Mouse (Mus musculus) cerebellum, adult 18-20 months (tissue): Measurements from ENCODE around the gene Olfr871.
"Not testable (repeated sequence)": the region's sequence is repeated elsewhere in the genome, so short reads cannot be mapped to it uniquely, and the experiment has no call there.

Experiments used
- DNase-seq, 2 experiments: peaks; one replicate each; pipeline ENCODE4 v3.0.0; 2021

Gene Olfr871

DNA sequence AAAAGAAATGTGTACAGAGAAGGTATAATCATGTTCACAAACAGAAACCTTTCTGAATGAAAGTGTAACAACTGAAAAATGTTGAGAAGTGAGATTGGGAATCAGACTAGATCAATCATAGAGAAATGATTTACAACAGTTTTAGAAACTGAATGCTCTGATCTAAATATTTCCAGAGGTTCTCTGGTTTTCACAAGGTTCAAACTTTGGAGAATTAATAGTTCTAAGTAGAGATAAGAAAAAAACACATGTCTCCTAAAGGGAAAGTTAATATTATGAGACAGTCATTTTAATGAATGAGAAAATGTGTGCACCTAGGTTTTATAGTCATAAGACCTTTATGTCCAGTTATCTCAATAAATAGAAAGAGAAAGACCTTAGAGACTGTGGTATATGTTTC is at the start of gene Olfr871:
TSS of gene Olfr871 (plus strand) at position 301 of the 400 bp plus-strand sequence.
- DNase-seq: no peak

DNA sequence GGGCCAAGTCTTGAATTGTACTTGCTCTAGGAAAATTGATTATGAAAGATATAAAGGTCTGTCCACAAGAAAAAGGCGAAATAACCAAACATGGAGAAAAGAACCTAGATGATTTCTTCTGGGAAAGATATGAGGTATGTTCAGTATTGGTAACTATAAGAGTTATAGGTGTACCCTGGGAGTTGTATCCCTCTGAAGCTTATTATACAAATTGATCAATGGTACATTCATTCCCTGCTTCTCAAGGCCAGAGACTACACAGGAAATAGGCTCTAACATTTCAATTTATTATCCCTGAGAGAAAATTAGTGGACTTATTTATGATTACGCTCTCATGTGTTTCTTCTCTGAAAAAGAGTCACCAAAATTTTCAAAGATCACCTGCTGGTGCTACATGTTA is 38.0 kb upstream of the Olfr871 start, which contains the start of gene Olfr870:
TSS of gene Olfr870 (minus strand) at position 101 of the 400 bp plus-strand sequence.
- no peak for DNase-seq

DNA sequence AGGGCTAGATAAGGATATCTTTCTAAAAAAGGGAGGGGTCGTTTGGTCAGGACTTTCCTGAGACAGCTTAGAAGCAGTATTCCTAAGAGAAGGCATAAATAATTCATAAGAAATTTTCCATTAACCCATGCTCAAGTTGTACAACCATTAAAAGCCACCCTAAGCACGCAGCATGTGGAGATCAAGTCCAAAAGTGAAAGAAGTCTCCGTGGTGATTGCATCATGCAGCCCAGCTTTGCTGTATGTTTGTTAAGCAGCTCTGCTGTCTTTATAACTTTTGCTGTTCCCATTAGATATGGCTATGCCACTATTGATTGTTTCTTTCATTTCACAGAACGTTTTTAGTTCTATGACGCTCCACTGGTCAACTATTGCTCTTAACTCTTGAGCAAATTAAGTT is 32.5 kb upstream of the Olfr871 start:
- DNase-seq: no peak

DNA sequence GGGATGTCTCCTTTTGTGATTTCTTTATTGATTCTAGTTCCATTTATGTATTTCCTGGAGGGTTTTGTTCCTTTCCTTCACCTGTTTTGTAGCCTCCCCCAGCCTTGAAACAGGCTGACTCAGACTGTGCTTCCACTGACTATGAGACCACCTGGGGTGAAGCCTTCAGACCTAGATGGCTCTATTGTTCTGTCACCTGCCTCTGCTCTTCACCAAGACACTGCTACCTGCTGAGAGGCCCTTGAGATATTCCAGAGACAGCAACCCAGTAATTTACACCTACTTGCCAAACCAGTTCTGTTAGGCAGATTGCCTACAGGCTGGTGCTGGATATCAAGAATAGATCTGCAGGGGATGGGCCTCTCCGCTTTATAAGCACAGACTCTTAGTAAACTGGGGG is 9.9 kb upstream of the Olfr871 start:
- DNase-seq: no peak

DNA sequence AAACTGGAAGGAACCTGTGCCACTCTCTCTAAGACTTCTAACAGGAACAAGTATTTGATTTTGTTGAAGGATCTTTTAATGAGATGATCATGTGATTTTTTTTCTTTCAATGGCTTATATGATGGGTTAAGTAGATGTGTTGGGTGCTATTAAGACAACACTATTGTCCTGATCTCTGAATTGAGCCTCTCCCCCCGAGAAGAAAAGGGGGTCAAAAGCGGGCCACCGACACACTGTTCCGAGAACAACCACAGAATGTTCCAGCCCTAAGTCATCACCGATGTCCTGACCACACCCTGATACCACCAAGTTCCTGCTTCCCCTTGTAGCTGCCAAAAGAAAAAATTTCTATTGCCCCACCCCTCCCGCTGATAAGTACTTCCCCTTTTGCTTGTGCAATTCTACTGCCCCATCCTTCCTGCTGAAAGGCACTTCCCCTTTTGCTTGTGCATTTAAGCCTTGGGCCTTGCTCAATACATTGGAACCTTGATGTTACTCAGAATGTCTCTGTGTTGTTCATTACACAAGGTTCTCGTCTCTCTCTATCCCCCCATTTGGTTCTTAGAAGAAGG is 8.5 kb upstream of the Olfr871 start:
- DNase-seq: not testable (repeated sequence)

DNA sequence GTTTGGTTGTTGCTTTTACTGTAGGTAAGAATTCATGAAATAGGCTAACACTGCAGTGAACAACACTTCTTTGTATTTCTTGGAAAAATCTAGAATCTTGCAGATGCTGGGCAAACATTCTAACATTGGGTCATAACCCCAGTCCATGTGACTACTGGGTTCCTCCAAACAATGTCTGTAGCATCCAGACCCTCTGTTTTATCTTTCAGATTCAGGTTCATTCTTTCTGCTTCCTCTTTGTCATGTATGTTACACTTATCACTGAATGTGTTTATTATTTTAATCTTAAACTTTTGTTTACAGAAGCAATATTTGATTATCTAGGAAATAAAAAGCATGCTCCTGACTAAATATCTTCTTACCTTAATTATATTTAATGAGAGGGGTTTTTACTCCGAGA is 1.2 kb upstream of the Olfr871 start:
- no peak for DNase-seq

DNA sequence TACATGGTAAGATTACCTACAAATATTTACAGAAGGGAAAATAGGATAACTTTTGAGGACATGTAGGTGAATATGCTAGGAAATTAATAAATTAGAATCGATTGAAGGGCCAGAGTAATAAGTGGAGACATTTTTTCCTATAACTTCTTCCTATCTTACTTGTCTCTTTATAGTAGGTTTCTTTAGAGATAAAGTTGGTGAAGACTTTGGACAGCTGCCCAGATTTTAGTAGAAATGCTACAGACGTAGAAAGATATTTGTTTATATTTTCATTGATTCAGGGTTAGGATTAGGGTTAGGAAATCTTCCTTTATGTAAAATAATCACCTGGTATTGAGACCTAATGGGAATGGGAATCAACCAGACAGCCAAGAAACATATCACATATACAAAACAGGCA is 530 bp upstream of the Olfr871 start:
- no peak for DNase-seq

DNA sequence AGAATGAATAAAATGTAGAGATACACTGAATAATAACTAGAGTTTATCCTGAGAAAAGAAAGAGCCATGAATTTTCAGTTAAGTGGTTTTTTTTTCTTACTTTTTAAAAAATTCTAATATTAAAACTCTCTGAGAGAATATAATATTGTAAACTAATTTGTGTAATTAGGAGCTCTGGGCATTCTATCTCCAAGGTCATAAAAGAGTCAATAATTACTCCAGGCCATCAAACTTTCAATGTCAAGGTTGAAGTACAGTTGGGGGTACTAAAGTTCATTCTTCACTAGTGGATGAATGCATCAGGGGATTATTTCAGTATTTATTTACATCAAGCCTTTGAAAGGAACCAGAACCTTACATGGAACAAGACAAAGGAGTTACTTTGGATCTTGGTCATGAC is 24.8 kb downstream of the Olfr871 start, which contains the start of gene Olfr872:
TSS of gene Olfr872 (plus strand) at position 301 of the 400 bp plus-strand sequence.
- DNase-seq: no peak

DNA sequence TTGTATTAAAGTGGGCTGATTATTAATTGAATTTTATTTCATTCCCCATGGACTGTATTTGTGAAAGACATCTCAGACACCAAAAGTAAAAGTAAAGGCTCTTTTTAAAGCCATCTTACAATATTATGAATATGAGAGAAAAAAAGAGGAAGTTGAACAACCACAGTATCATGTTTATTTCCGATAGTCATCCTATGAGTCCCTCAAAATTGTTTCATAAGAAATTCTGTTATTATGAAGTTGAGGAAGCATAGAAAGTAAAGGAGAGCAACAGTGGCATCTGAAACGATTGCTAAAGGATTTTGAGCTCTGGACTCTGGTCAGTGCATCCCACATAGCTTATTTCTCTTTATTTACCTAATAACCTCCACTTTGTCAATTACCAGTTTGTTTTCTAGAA is 25.4 kb downstream of the Olfr871 start:
- DNase-seq: no peak
